ENCODE assay signal across 16 mouse cellular contexts in the genomic region with DNA sequence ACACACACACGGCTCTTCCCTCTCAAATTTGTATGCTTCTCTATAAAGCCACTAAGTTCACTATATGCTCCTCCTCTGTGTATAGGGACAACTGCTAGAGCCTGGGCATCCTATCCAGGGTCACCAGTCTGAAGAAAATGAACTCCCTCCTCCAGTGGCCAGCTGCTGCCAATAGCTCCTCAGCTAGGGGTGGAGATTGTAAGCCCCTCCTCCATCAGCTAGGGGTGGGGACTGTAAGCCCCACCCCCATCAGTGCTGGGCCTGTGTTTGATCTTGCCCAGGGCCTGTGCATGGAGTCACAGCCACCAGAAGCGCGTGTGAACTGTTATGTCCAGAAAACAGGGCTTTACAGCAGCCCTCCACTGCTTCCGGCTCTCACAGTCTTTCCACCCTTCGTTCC.
"Had no signal": no experiment of that assay in that cellular context is flagged by ENCODE, and none has a peak within 500 bp of the region (broad histone marks: within the 10 kb centered on the region; RNA-seq: fewer than 3 reads in every experiment).

No protein-coding gene starts in this region.

- H3K27ac ChIP-seq: kidney, embryonic 15.5 days; limb, embryonic 12.5 days; limb, embryonic 15.5 days; liver, embryonic 12.5 days; liver, embryonic 15.5 days had no signal

- H3K36me3 ChIP-seq: kidney, embryonic 15.5 days; limb, embryonic 12.5 days; limb, embryonic 15.5 days; liver, embryonic 12.5 days; liver, embryonic 15.5 days had no signal

- H3K4me1 ChIP-seq: liver, embryonic 15.5 days had no signal

- H3K4me3 ChIP-seq: kidney, embryonic 15.5 days; limb, embryonic 12.5 days; limb, embryonic 15.5 days; liver, embryonic 12.5 days; liver, embryonic 15.5 days had no signal

- H3K9ac ChIP-seq: kidney, embryonic 15.5 days; limb, embryonic 12.5 days; limb, embryonic 15.5 days; liver, embryonic 12.5 days; liver, embryonic 15.5 days had no signal

- DNase-seq: kidney, adult 11 months; kidney, adult 8-10 months; kidney, postnatal 10 days; kidney, postnatal 4 days; left cerebral cortex, postnatal 4 days; lung, adult 18-20 months; lung, postnatal 36 days; midbrain, embryonic 14.5 days; right cerebral cortex, postnatal 25 days; thymus, adult 18-20 months; thymus, postnatal 36 days had no signal

- H3K27me3 ChIP-seq: kidney, embryonic 15.5 days; limb, embryonic 15.5 days had no signal

- ATAC-seq: liver, embryonic 12.5 days had no signal

- H3K4me2 ChIP-seq: kidney, embryonic 15.5 days; limb, embryonic 12.5 days; limb, embryonic 15.5 days; liver, embryonic 12.5 days; liver, embryonic 15.5 days had no signal

- H3K9me3 ChIP-seq: kidney, embryonic 15.5 days; limb, embryonic 12.5 days; limb, embryonic 15.5 days; liver, embryonic 12.5 days; liver, embryonic 15.5 days had no signal
